Mouse (Mus musculus) stomach, embryonic 15.5 days (tissue): Measurements from ENCODE around the gene Kdm5b. TPM values are rescaled to one million over a fixed set of nuclear protein-coding genes. Genes with fewer than 3 reads are reported as not detected.
A peak's percentile ranks its signal among the peaks of the same experiment; 100 is the strongest.
"Not testable (repeated sequence)": the region's sequence is repeated elsewhere in the genome, so short reads cannot be mapped to it uniquely, and the experiment has no call there.

ENCODE experiments used
- ATAC-seq: fragments of 200-750 bp; cut with Nextera tagmentation; 2 replicates; pipeline ENCODE4 v1.8.0; 2017; ENCODE audit warnings: low read depth, moderate number of reproducible peaks, moderate TSS enrichment; ENCODE audit not compliant: insufficient read depth, low FRiP score
- H3K27ac ChIP-seq: fragments of 300-500 bp; sonication (generic); 2 replicates; pipeline ENCODE4 v1.5.1; 2015; ENCODE audit warnings: mild to moderate bottlenecking, inconsistent platforms
- H3K27me3 ChIP-seq: fragments of 300-500 bp; sonication (generic); replicated peaks from 2 replicates; pipeline ENCODE4 v1.6.1; 2015; ENCODE audit warnings: inconsistent platforms
- H3K36me3 ChIP-seq: fragments of 300-500 bp; sonication (generic); 2 replicates; pipeline ENCODE4 v1.6.1; 2015; ENCODE audit warnings: inconsistent platforms
- H3K4me1 ChIP-seq: fragments of 300-500 bp; sonication (generic); 2 replicates; pipeline ENCODE4 v1.6.1; 2015; ENCODE audit warnings: inconsistent platforms
- H3K4me2 ChIP-seq: fragments of 300-500 bp; sonication (generic); 2 replicates; pipeline ENCODE4 v1.6.1; 2015; ENCODE audit warnings: mild to moderate bottlenecking, inconsistent platforms
- H3K4me3 ChIP-seq: fragments of 300-500 bp; sonication (generic); replicated peaks from 2 replicates; pipeline ENCODE4 v1.5.1; 2015; ENCODE audit warnings: inconsistent platforms
- H3K9ac ChIP-seq: fragments of 300-500 bp; sonication (generic); 2 replicates; pipeline ENCODE4 v1.6.1; 2015; ENCODE audit warnings: inconsistent platforms
- H3K9me3 ChIP-seq: fragments of 300-500 bp; sonication (generic); 2 replicates; pipeline ENCODE4 v1.6.1; 2016; ENCODE audit warnings: inconsistent platforms
- WGBS: fragments of 180-500 bp; shearing (Covaris S2); methylation state at CpG from one replicate; pipeline ENCODE4 v1.1.7; 2015; 5-methylcytosine and 5-hydroxymethylcytosine counted together
- polyA plus RNA-seq: library from polyadenylated mRNA; unstranded; fragments of >200 nt; fragmentation: Nextera tagmentation; extraction: Ambion mirVana; gene quantifications from 2 replicates; pipeline ENCODE4 v1.2.1, GENCODE M21; 2015

The Kdm5b gene
- 53.2 and 54.5 TPM in 2 replicates for polyA plus RNA-seq

DNA sequence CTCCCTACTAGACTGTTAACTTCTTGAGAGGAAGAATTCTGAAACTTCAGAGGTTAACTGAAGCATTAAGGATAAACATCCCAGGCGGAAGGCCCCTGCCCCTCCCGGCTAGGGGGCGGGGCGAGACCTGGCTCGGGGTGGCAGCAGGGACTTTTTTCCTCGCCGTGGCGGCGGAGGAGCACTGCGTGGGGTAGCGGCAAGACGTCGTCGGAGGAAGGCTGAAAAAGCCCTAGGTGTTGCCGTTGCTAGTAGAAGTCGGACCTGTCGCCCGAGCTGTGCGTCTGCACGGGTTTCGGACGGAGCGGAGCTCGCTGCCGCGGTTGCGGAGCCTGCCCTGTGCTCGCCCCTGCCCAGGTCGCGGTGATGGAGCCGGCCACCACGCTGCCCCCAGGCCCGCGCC lies at the start of gene Kdm5b:
Kdm5b (plus strand) TSS at position 196 of the 400 bp plus-strand sequence.
- H3K27me3 ChIP-seq = no peaks in the 10 kb centered on the region
- H3K9ac ChIP-seq = peak within 1 kb of the TSS; percentile 98
- no peaks in the 10 kb centered on the region for H3K9me3 ChIP-seq
- peak within 1 kb of the TSS; percentile 63 for H3K4me2 ChIP-seq
- H3K36me3 ChIP-seq = no peaks in the 10 kb centered on the region
- peak within 1 kb of the TSS; percentile 91 for H3K4me3 ChIP-seq
- under 1% methylated on average over 32 of the region's 34 CpGs for WGBS
- peaks cover 23% of the 10 kb centered on the region for H3K4me1 ChIP-seq
- ATAC-seq = no peak
- H3K27ac ChIP-seq = peak within 1 kb of the TSS; percentile 93

GRCm38 (mm10) chr1:134512183-134512582 lies 47.8 kb upstream of the Kdm5b start:
- H3K4me2 ChIP-seq = no peak overlapping the region
- H3K27me3 ChIP-seq = no peaks in the 10 kb centered on the region
- H3K4me3 ChIP-seq = no peak overlapping the region
- no peak overlapping the region for H3K9ac ChIP-seq
- no peaks in the 10 kb centered on the region for H3K9me3 ChIP-seq
- ATAC-seq = no peak
- no peak overlapping the region for H3K27ac ChIP-seq
- H3K4me1 ChIP-seq = peaks cover 18% of the 10 kb centered on the region
- WGBS = 55% methylated on average over 4 of the region's 4 CpGs
- H3K36me3 ChIP-seq = peaks cover 11% of the 10 kb centered on the region

- no peak overlapping the region for H3K4me3 ChIP-seq
- ATAC-seq = no peak
- H3K27me3 ChIP-seq = no peaks in the 10 kb centered on the region
- H3K4me1 ChIP-seq = peaks cover 18% of the 10 kb centered on the region
- H3K9me3 ChIP-seq = no peaks in the 10 kb centered on the region
- peaks cover 8% of the 10 kb centered on the region for H3K36me3 ChIP-seq
- H3K4me2 ChIP-seq = no peak overlapping the region
- no peak overlapping the region for H3K27ac ChIP-seq
- 52% methylated on average over 6 of the region's 6 CpGs for WGBS
- H3K9ac ChIP-seq = no peak overlapping the region
Measured at GRCm38 (mm10) chr1:134512584-134512983, 47.4 kb upstream of the Kdm5b start.

- Histone ChIP-seq H3K9me3 (no peaks in the 10 kb centered on the region), H3K4me3 (peak overlapping the region; percentile 45), H3K9ac (peak overlapping the region; percentile 14; the same call in 1 of the 2 replicates), H3K4me2 (peak overlapping the region; percentile 76), H3K4me1 (peaks cover 18% of the 10 kb centered on the region), H3K27me3 (no peaks in the 10 kb centered on the region), H3K27ac (peak overlapping the region; percentile 67), H3K36me3 (peaks cover under 1% of the 10 kb centered on the region; the same call in 1 of the 2 replicates)
- peak; percentile 85 for ATAC-seq
- 3% methylated on average over 38 of the region's 38 CpGs for WGBS
Measured at GRCm38 (mm10) chr1:134513312-134513860, 46.6 kb upstream of the Kdm5b start.

GRCm38 (mm10) chr1:134513876-134514590 lies 45.9 kb upstream of the Kdm5b start:
- H3K4me2 ChIP-seq = peak overlapping the region; percentile 76
- peaks cover 18% of the 10 kb centered on the region for H3K4me1 ChIP-seq
- H3K4me3 ChIP-seq = peak overlapping the region; percentile 45
- no peaks in the 10 kb centered on the region for H3K27me3 ChIP-seq
- H3K27ac ChIP-seq = peak overlapping the region; percentile 67
- no peak for ATAC-seq
- H3K9ac ChIP-seq = peak overlapping the region; percentile 14; the same call in 1 of the 2 replicates
- no peaks in the 10 kb centered on the region for H3K9me3 ChIP-seq
- 33% methylated on average over 16 of the region's 16 CpGs for WGBS
- no peaks in the 10 kb centered on the region; the same call in 1 of the 2 replicates for H3K36me3 ChIP-seq

- 75% methylated on average over 2 of the region's 2 CpGs for WGBS
- no peak overlapping the region for H3K4me2 ChIP-seq
- no peak overlapping the region for H3K4me3 ChIP-seq
- no peaks in the 10 kb centered on the region for H3K36me3 ChIP-seq
- peaks cover 18% of the 10 kb centered on the region for H3K4me1 ChIP-seq
- no peak for ATAC-seq
- no peak overlapping the region for H3K9ac ChIP-seq
- no peaks in the 10 kb centered on the region for H3K9me3 ChIP-seq
- no peaks in the 10 kb centered on the region for H3K27me3 ChIP-seq
- peak overlapping the region; percentile 40; the same call in 1 of the 2 replicates for H3K27ac ChIP-seq
Measured at GRCm38 (mm10) chr1:134515891-134516290, 44.1 kb upstream of the Kdm5b start.

- Histone ChIP-seq H3K4me2 (no peak overlapping the region), H3K4me3 (no peak overlapping the region), H3K9ac (no peak overlapping the region), H3K27ac (peak overlapping the region; percentile 40; the same call in 1 of the 2 replicates), H3K4me1 (peaks cover 22% of the 10 kb centered on the region), H3K36me3 (no peaks in the 10 kb centered on the region), H3K27me3 (no peaks in the 10 kb centered on the region), H3K9me3 (no peaks in the 10 kb centered on the region)
- peak; percentile 12; the same call in 1 of the 2 replicates for ATAC-seq
- WGBS = 25% methylated on average over 4 of the region's 4 CpGs
Measured at GRCm38 (mm10) chr1:134516491-134517198, 43.3 kb upstream of the Kdm5b start.

DNA sequence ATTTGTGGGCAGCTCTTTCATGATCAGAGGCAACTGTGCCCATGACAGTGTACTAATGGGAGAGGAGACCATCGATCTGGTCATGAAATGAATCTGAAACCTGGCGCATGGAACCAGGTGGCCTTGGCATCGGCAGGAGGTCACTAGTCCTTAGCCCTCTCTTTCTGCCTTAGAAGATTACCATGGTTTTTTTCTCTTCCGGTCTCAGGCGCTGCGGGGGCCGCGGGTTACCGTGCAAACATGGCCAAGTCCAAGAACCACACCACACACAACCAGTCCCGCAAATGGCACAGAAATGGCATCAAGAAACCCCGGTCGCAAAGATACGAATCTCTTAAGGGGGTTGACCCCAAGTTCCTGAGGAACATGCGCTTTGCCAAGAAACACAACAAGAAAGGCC lies 42.1 kb upstream of the Kdm5b start:
- not testable (repeated sequence) for H3K9ac ChIP-seq, ATAC-seq, H3K36me3 ChIP-seq, H3K27me3 ChIP-seq, H3K4me3 ChIP-seq, H3K9me3 ChIP-seq, H3K27ac ChIP-seq, H3K4me2 ChIP-seq
- H3K4me1 ChIP-seq = peaks cover 22% of the 10 kb centered on the region
- WGBS = 93% methylated on average over 14 of the region's 14 CpGs

DNA sequence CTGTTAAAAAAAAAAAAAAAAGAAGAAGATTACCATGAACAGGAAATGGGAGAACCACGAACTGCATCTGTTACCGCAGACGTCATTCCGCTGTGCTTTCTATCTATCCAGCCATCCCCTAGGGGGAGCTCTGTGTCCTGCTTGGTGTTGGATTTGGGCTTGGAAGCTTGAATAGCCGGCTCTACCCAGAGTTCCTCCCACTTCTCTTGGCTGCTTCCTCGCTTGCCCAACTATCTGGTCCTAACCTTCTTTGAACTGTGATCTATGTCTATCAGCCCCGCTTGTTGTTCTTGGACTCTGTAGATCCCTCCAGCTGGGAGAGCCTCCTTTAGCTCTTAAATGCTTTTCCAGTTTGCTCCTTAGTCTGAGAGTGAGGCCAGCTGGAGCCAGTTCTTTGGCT lies 41.3 kb upstream of the Kdm5b start:
- Histone ChIP-seq H3K4me3 (no peak overlapping the region), H3K27ac (no peak overlapping the region), H3K9ac (no peak overlapping the region), H3K4me1 (peaks cover 16% of the 10 kb centered on the region), H3K4me2 (no peak overlapping the region), H3K9me3 (no peaks in the 10 kb centered on the region), H3K36me3 (no peaks in the 10 kb centered on the region), H3K27me3 (no peaks in the 10 kb centered on the region)
- WGBS = 4% methylated on average over 7 of the region's 7 CpGs
- ATAC-seq = peak; percentile 74

GRCm38 (mm10) chr1:134519201-134519600 lies 40.8 kb upstream of the Kdm5b start:
- peaks cover 14% of the 10 kb centered on the region for H3K4me1 ChIP-seq
- not testable (repeated sequence) for H3K4me3 ChIP-seq, ATAC-seq, H3K9ac ChIP-seq, H3K4me2 ChIP-seq, H3K27ac ChIP-seq, H3K36me3 ChIP-seq, H3K9me3 ChIP-seq, H3K27me3 ChIP-seq
- WGBS = 91% methylated on average over 5 of the region's 5 CpGs

DNA sequence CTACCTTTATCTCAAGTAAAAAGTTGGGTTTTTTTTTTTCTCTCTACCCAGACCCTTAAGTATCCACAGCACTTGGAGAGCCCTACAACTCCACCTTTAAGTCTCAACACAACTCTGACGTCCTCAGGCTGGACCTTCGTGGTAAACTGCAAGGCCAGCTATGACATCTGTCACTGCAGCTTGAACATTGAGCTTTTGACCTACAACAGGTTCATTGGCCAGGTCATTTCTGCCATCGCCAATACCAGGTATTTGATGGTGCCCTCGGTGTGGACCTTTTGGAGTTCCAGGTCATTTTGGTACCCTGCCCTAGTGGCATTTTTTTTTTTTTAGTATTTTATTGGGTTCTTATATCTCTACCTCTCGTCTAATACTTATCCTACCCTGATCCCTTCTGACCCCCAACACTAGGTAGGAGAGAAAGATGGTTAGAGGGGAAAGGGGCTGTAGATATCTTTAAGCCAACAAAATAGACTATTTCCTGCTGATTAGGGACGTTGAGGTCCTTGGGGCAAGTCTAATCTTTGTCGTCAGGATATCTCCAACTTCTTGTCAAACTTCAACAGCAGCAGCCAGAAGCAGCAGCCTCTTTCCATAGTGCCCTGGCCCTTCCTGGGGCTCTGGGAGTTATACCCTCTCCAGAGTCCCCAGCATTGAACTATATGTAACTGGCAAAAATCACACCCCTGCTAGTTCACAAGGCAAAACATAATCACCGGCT lies 39.8 kb upstream of the Kdm5b start:
- Histone ChIP-seq H3K4me1 (peaks cover 14% of the 10 kb centered on the region), H3K9ac (no peak overlapping the region), H3K4me3 (no peak overlapping the region), H3K36me3 (no peaks in the 10 kb centered on the region), H3K4me2 (no peak overlapping the region), H3K27ac (no peak overlapping the region), H3K9me3 (no peaks in the 10 kb centered on the region), H3K27me3 (no peaks in the 10 kb centered on the region)
- 70% methylated on average over 8 of the region's 8 CpGs for WGBS
- ATAC-seq = no peak
